In the genomic region with DNA sequence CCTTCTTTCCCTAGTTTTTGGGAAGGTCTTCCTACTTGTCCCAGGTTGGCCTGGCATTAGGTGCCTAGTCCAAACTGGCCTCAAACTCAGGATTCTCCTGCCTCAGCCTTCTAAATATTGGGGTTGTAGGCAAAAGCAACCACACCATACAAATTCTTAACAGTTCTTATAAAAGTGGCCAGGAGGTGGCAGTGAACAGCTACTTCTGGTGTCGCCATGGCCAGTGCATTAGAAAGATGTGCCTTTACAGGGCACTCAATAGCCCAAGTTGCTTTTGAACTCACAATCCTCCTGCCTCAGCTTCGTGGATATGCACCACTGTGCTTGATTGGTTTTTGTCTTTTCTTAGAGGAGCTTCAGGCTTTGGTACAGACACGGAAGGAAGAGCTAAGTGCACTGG, we compare ENCODE assay signal across 11 mouse cellular contexts. TPM values are rescaled to one million over a fixed set of nuclear protein-coding genes. Genes with fewer than 3 reads are reported as not detected.
DNase-seq lines count a peak whose midpoint lies in the region; ATAC-seq and TF ChIP-seq lines count a peak whose summit lies in the region.
"Had no signal": no experiment of that assay in that cellular context is flagged by ENCODE, and none has a peak within 500 bp of the region (broad histone marks: within the 10 kb centered on the region; RNA-seq: fewer than 3 reads in every experiment).

No protein-coding gene starts in this region.

- H3K4me1 ChIP-seq in midbrain, postnatal 0 days (ENCODE audit: insufficient read depth, low read length) = no peaks in the 10 kb centered on the region
- no peaks in the 10 kb centered on the region for H3K4me1 ChIP-seq in midbrain, embryonic 13.5 days (replicated peaks)
- H3K4me1 ChIP-seq in bone marrow, adult 2 months (ENCODE audit: control insufficient read depth, insufficient read depth, low read length) = no peaks in the 10 kb centered on the region

- no peaks in the 10 kb centered on the region for H3K27me3 ChIP-seq in midbrain, postnatal 0 days (ENCODE audit: insufficient read depth, low read length)
- no peaks in the 10 kb centered on the region for H3K27me3 ChIP-seq in midbrain, embryonic 13.5 days

- no peak for TF ChIP-seq POLR2A in bone marrow, adult 2 months (IDR thresholded peaks at IDR 0.05; ENCODE audit: borderline replicate concordance, control insufficient read depth, low read depth, low read length)

- intact Hi-C loops in gastrocnemius, adult 2 months (cut with DNase I) = loop anchor here (2.0 kb wide), 1 partner anchor 62 kb away; no protein-coding TSS in a partner anchor

- H3K36me3 ChIP-seq in midbrain, postnatal 0 days (ENCODE audit: insufficient read depth, low read length) = no peaks in the 10 kb centered on the region
- no peaks in the 10 kb centered on the region for H3K36me3 ChIP-seq in midbrain, embryonic 13.5 days

- H3K9me3 ChIP-seq in midbrain, postnatal 0 days (ENCODE audit: low read length) = no peaks in the 10 kb centered on the region
- H3K9me3 ChIP-seq in midbrain, embryonic 13.5 days = no peaks in the 10 kb centered on the region

- WGBS in midbrain, postnatal 0 days = 21% methylated on average over 3 of the region's 3 CpGs
- whole genome bisulfite sequencing in midbrain, embryonic 13.5 days = 28% methylated on average over 3 of the region's 3 CpGs
- 21% methylated on average over 3 of the region's 3 CpGs for WGBS in bone marrow, adult 2 months

- no peak for DNase-seq in gastrocnemius, adult 2 months
- no peak for DNase-seq in gastrocnemius, postnatal 25 days
- DNase-seq in midbrain, postnatal 0 days (ENCODE audit: low spot score) = peak; percentile 35
- DNase-seq in naive thymus-derived CD4-positive, alpha-beta T cell, adult 2 months (ENCODE audit: low read depth) = peak; percentile 34
- DNase-seq: adrenal gland, adult 2 months had no signal

- H3K4me3 ChIP-seq in gastrocnemius, adult 2 months = no peak overlapping the region
- no peak overlapping the region for H3K4me3 ChIP-seq in midbrain, postnatal 0 days (ENCODE audit: low read depth, low read length)
- no peak overlapping the region for H3K4me3 ChIP-seq in midbrain, embryonic 13.5 days (replicated peaks)
- no peak overlapping the region for H3K4me3 ChIP-seq in bone marrow, adult 2 months (replicated peaks; ENCODE audit: control insufficient read depth, low read depth, low read length)

- H3K9ac ChIP-seq in midbrain, postnatal 0 days (replicated peaks; ENCODE audit: low read length, poor library complexity, severe bottlenecking) = no peak overlapping the region
- no peak overlapping the region for H3K9ac ChIP-seq in midbrain, embryonic 13.5 days (replicated peaks)

- H3K4me2 ChIP-seq in midbrain, postnatal 0 days (ENCODE audit: low read depth, low read length, poor library complexity, severe bottlenecking) = no peak overlapping the region
- H3K4me2 ChIP-seq in midbrain, embryonic 13.5 days (replicated peaks) = no peak overlapping the region

- ATAC-seq in midbrain, postnatal 0 days (ENCODE audit: low FRiP score) = no peak
- no peak for ATAC-seq in midbrain, embryonic 13.5 days
- no peak for ATAC-seq in inflammation-experienced regulatory T-cells, adult 6 months
- ATAC-seq in erythroid progenitor cell, adult 5-6 weeks (replicated peaks; ENCODE audit: low FRiP score, poor library complexity, severe bottlenecking) = no peak

- no peak overlapping the region for H3K27ac ChIP-seq in gastrocnemius, adult 2 months
- no peak overlapping the region for H3K27ac ChIP-seq in midbrain, postnatal 0 days (ENCODE audit: low read depth, low read length)
- H3K27ac ChIP-seq in midbrain, embryonic 13.5 days = no peak overlapping the region
- no peak overlapping the region for H3K27ac ChIP-seq in bone marrow, adult 2 months (ENCODE audit: control insufficient read depth, insufficient read depth, low read depth, low read length, poor library complexity)

- peak; percentile 64 for TF ChIP-seq CTCF in gastrocnemius, adult 2 months (IDR thresholded peaks at IDR 0.05)
- peak; percentile 62 for TF ChIP-seq CTCF in midbrain, postnatal 0 days (IDR thresholded peaks at IDR 0.05)
- TF ChIP-seq CTCF in bone marrow, adult 2 months (IDR thresholded peaks at IDR 0.05; ENCODE audit: control insufficient read depth, insufficient read depth, low read length) = peak; percentile 49

RNA-seq across cellular contexts. Expression of a gene that starts 6.0 kb away (rescaled TPM):
- 10 to 100 TPM; 19.6 to 22.9 TPM for total RNA-seq in gastrocnemius, adult 2 months (2021)
- total RNA-seq in gastrocnemius, postnatal 25 days (2021) = 10 to 100 TPM; 24.6 to 28.7 TPM
- 122 and 126 TPM in 2 replicates for total RNA-seq in midbrain, postnatal 0 days (2014; rRNA removed)
- 24.9 and 28.3 TPM in 2 replicates for polyA plus RNA-seq in midbrain, postnatal 0 days (2015; fragmentation: Nextera tagmentation; extraction: Ambion mirVana)
- 38.9 and 40.9 TPM in 2 replicates for polyA plus RNA-seq in midbrain, embryonic 13.5 days (2015; fragmentation: Nextera tagmentation; extraction: Ambion mirVana)
- polyA plus RNA-seq in bone marrow, adult 2 months (2011; ENCODE audit: insufficient read depth, insufficient read length, low replicate concordance, missing spikeins) = 7.8 and 14.5 TPM in 2 replicates
- polyA plus RNA-seq in inflammation-experienced regulatory T-cells, adult 6 months (2017; shearing (Covaris generic)) = 10 to 100 TPM in 1 of 3 experiments, 1 to 10 TPM in 2; 5.2 to 45.4 (median 6.7) TPM
- total RNA-seq in erythroid progenitor cell, adult 5-6 weeks (2015; ENCODE audit: low replicate concordance) = 5.0 and 6.5 TPM in 2 replicates
- 1.1 and 3.0 TPM in 2 replicates for total RNA-seq in erythroid progenitor cell, adult 5-6 weeks (2017; ENCODE audit: low replicate concordance)

RNA-seq across cellular contexts. Expression of a gene that starts 12.5 kb away (rescaled TPM):
- not detected for total RNA-seq in gastrocnemius, adult 2 months (2021)
- total RNA-seq in gastrocnemius, postnatal 25 days (2021) = not detected
- not detected in 2 replicates for total RNA-seq in midbrain, postnatal 0 days (2014; rRNA removed)
- polyA plus RNA-seq in midbrain, postnatal 0 days (2015; fragmentation: Nextera tagmentation; extraction: Ambion mirVana) = not detected in 2 replicates
- not detected in 2 replicates for polyA plus RNA-seq in midbrain, embryonic 13.5 days (2015; fragmentation: Nextera tagmentation; extraction: Ambion mirVana)
- not detected in 2 replicates for polyA plus RNA-seq in bone marrow, adult 2 months (2011; ENCODE audit: insufficient read depth, insufficient read length, low replicate concordance, missing spikeins)
- not detected for polyA plus RNA-seq in inflammation-experienced regulatory T-cells, adult 6 months (2017; shearing (Covaris generic))
- total RNA-seq in erythroid progenitor cell, adult 5-6 weeks (2015; ENCODE audit: low replicate concordance) = not detected in 2 replicates
- total RNA-seq in erythroid progenitor cell, adult 5-6 weeks (2017; ENCODE audit: low replicate concordance) = not detected in 2 replicates
- total RNA-seq: adrenal gland, adult 2 months had no signal
- polyA plus RNA-seq: adrenal gland, adult 2 months; heart, embryonic 14.5 days; limb, embryonic 14.5 days had no signal

RNA-seq across cellular contexts. Expression of a gene that starts 21.9 kb away (rescaled TPM):
- 1 to 10 TPM in 1 of 2 experiments, under 1 TPM in 1; 0.66 to 1.3 TPM for total RNA-seq in gastrocnemius, adult 2 months (2021)
- total RNA-seq in gastrocnemius, postnatal 25 days (2021) = 1 to 10 TPM in 1 of 2 experiments, under 1 TPM in 1; 0.61 to 1.1 TPM
- total RNA-seq in midbrain, postnatal 0 days (2014; rRNA removed) = 0.66 and 2.2 TPM in 2 replicates
- polyA plus RNA-seq in midbrain, postnatal 0 days (2015; fragmentation: Nextera tagmentation; extraction: Ambion mirVana) = 1.9 and 2.4 TPM in 2 replicates
- 2.0 and 3.7 TPM in 2 replicates for polyA plus RNA-seq in midbrain, embryonic 13.5 days (2015; fragmentation: Nextera tagmentation; extraction: Ambion mirVana)
- not detected in 2 replicates for polyA plus RNA-seq in bone marrow, adult 2 months (2011; ENCODE audit: insufficient read depth, insufficient read length, low replicate concordance, missing spikeins)
- polyA plus RNA-seq in inflammation-experienced regulatory T-cells, adult 6 months (2017; shearing (Covaris generic)) = not detected
- total RNA-seq in erythroid progenitor cell, adult 5-6 weeks (2015; ENCODE audit: low replicate concordance) = not detected in 2 replicates
- total RNA-seq in erythroid progenitor cell, adult 5-6 weeks (2017; ENCODE audit: low replicate concordance) = not detected in 2 replicates

Comparison
In these comparisons a context has a peak if more than half of its experiments do, and no peak if none do; other contexts are left out.
1. DNase-seq: peak in midbrain, postnatal 0 days (single experiment) and naive thymus-derived CD4-positive, alpha-beta T cell, adult 2 months (single experiment); none in gastrocnemius, adult 2 months (single experiment) and gastrocnemius, postnatal 25 days (single experiment).
2. Peak in every context shown above with its lines, with median percentiles within 50 percentile points of each other: CTCF ChIP-seq.